Mouse (Mus musculus) myocyte (in vitro differentiated cells): Measurements from ENCODE around the gene Arhgef17. TPM values are rescaled to one million over a fixed set of nuclear protein-coding genes. Genes with fewer than 3 reads are reported as not detected.

Source experiments
- H3K27me3 ChIP-seq: one replicate; pipeline ENCODE4 v1.6.1; 2011; ENCODE audit not compliant: control insufficient read depth, insufficient read depth, insufficient read length
- H3K36me3 ChIP-seq: one replicate; pipeline ENCODE4 v1.6.1; 2011; ENCODE audit not compliant: control insufficient read depth, insufficient read depth
- H3K4me2 ChIP-seq: one replicate; pipeline ENCODE4 v1.6.1; 2011; ENCODE audit warnings: low read depth, control low read depth
- H3K4me3 ChIP-seq: one replicate; pipeline ENCODE4 v1.5.1; 2011; ENCODE audit warnings: mild to moderate bottlenecking, control low read depth, moderate library complexity
- H3K79me2 ChIP-seq: one replicate; pipeline ENCODE4 v1.6.1; 2011; ENCODE audit not compliant: control insufficient read depth, insufficient read depth
- H3ac ChIP-seq: one replicate; pipeline ENCODE4 v1.6.1; 2011; ENCODE audit not compliant: control insufficient read depth, insufficient read length
- CEBPB ChIP-seq: IDR thresholded peaks from 2 replicates; pipeline ENCODE4 v1.6.1; 2011; ENCODE audit warnings: mild to moderate bottlenecking, moderate library complexity; ENCODE audit not compliant: poor library complexity, insufficient read depth, severe bottlenecking
- E2F4 ChIP-seq: IDR thresholded peaks from one replicate; pipeline ENCODE4 v1.6.1; 2011; ENCODE audit warnings: mild to moderate bottlenecking, control low read depth, moderate library complexity; ENCODE audit not compliant: insufficient read depth
- MAX ChIP-seq: IDR thresholded peaks from one replicate; pipeline ENCODE4 v1.6.1; 2011; ENCODE audit warnings: low read depth, mild to moderate bottlenecking, control low read depth
- MYOD1 ChIP-seq, 3 experiments: IDR thresholded peaks; one replicate each; pipeline ENCODE4 v1.6.1; 2011; ENCODE audit warnings: control low read depth in 2 of 3, low read depth in 2 of 3, mild to moderate bottlenecking in 2 of 3, moderate library complexity in 1 of 3; ENCODE audit not compliant: insufficient read length in 2 of 3, control insufficient read depth in 1 of 3
- MYOG ChIP-seq, 3 experiments: IDR thresholded peaks; one replicate each; pipeline ENCODE4 v1.6.1; 2011; ENCODE audit warnings: control low read depth in 2 of 3, low read depth in 2 of 3, mild to moderate bottlenecking in 2 of 3; ENCODE audit not compliant: insufficient read length in 2 of 3, control insufficient read depth in 1 of 3, insufficient read depth in 1 of 3
- POLR2A ChIP-seq: IDR thresholded peaks from one replicate; pipeline ENCODE4 v1.6.1; 2011; ENCODE audit warnings: low read depth, mild to moderate bottlenecking, control low read depth, moderate library complexity; ENCODE audit not compliant: insufficient read length
- POLR2AphosphoS2 ChIP-seq: IDR thresholded peaks from one replicate; pipeline ENCODE4 v1.6.1; 2011; ENCODE audit warnings: low read depth, control low read depth; ENCODE audit not compliant: insufficient read length
- REST ChIP-seq: IDR thresholded peaks from one replicate; pipeline ENCODE4 v1.6.1; 2011; ENCODE audit warnings: mild to moderate bottlenecking, control low read depth, moderate library complexity; ENCODE audit not compliant: insufficient read depth, insufficient read length
- SRF ChIP-seq: IDR thresholded peaks from one replicate; pipeline ENCODE4 v1.6.1; 2011; ENCODE audit warnings: low read depth; ENCODE audit not compliant: control insufficient read depth, insufficient read length
- TCF12 ChIP-seq: IDR thresholded peaks from one replicate; pipeline ENCODE4 v1.6.1; 2011; ENCODE audit warnings: mild to moderate bottlenecking, control low read depth; ENCODE audit not compliant: poor library complexity, insufficient read depth, severe bottlenecking
- TCF3 ChIP-seq: IDR thresholded peaks from one replicate; pipeline ENCODE4 v1.6.1; 2011; ENCODE audit warnings: low read depth, control low read depth; ENCODE audit not compliant: insufficient read length
- USF1 ChIP-seq: IDR thresholded peaks from one replicate; pipeline ENCODE4 v1.6.1; 2011; ENCODE audit warnings: low read depth, mild to moderate bottlenecking, control low read depth, moderate library complexity
- polyA plus RNA-seq: library from polyadenylated mRNA; unstranded; fragments of >200 nt; fragmentation: generic; extraction: Trizol; gene quantifications from one replicate; pipeline ENCODE4 v1.2.1, GENCODE M21; 2012; ENCODE audit warnings: missing spikeins

Arhgef17 gene
- polyA plus RNA-seq, 1 experiment = 24.7 TPM

GRCm38 (mm10) chr7:100854861-100855260 is 77.0 kb downstream of the Arhgef17 start:
- Histone ChIP-seq H3ac (no peak overlapping the region), H3K27me3 (no peaks in the 10 kb centered on the region), H3K4me3 (no peak overlapping the region), H3K36me3 (no peaks in the 10 kb centered on the region), H3K79me2 (no peaks in the 10 kb centered on the region), H3K4me2 (no peak overlapping the region)
- TF ChIP-seq TCF3 (no peak), E2F4 (no peak), CEBPB (no peak), MYOD1 (IDR thresholded peaks at IDR 0.05; ENCODE audit: control insufficient read depth in 1 of 3, insufficient read length in 2 of 3, low read depth in 2 of 3) (no peak), MAX (no peak), POLR2AphosphoS2 (no peak), REST (no peak), SRF (no peak), POLR2A (no peak), MYOG (IDR thresholded peaks at IDR 0.05; ENCODE audit: control insufficient read depth in 1 of 3, insufficient read depth in 1 of 3, insufficient read length in 2 of 3, low read depth in 2 of 3) (no peak)

- TF ChIP-seq MAX (no peak), MYOG (IDR thresholded peaks at IDR 0.05; ENCODE audit: control insufficient read depth in 1 of 3, insufficient read depth in 1 of 3, insufficient read length in 2 of 3, low read depth in 2 of 3) (no peak), TCF3 (no peak), REST (no peak), TCF12 (no peak), USF1 (no peak), E2F4 (no peak), CEBPB (no peak)
- Histone ChIP-seq H3K4me2 (no peak overlapping the region), H3ac (no peak overlapping the region), H3K4me3 (no peak overlapping the region), H3K79me2 (no peaks in the 10 kb centered on the region), H3K36me3 (no peaks in the 10 kb centered on the region), H3K27me3 (no peaks in the 10 kb centered on the region)
These were observed 77.6 kb downstream of the Arhgef17 start for GRCm38 (mm10) chr7:100854137-100854814.

- Histone ChIP-seq H3ac (no peak overlapping the region), H3K79me2 (no peaks in the 10 kb centered on the region), H3K27me3 (no peaks in the 10 kb centered on the region), H3K36me3 (no peaks in the 10 kb centered on the region), H3K4me2 (no peak overlapping the region), H3K4me3 (no peak overlapping the region)
- TF ChIP-seq CEBPB (no peak), TCF3 (no peak), REST (no peak), POLR2AphosphoS2 (no peak), TCF12 (no peak), USF1 (no peak), POLR2A (no peak), MYOD1 (IDR thresholded peaks at IDR 0.05; ENCODE audit: control insufficient read depth in 1 of 3, insufficient read length in 2 of 3, low read depth in 2 of 3) (no peak), MYOG (IDR thresholded peaks at IDR 0.05; ENCODE audit: control insufficient read depth in 1 of 3, insufficient read depth in 1 of 3, insufficient read length in 2 of 3, low read depth in 2 of 3) (no peak), E2F4 (no peak), MAX (no peak), SRF (no peak)
These were observed 78.5 kb downstream of the Arhgef17 start for GRCm38 (mm10) chr7:100853396-100853795.

GRCm38 (mm10) chr7:100851481-100852356 is 80.2 kb downstream of the Arhgef17 start:
- Histone ChIP-seq H3K4me2 (no peak overlapping the region), H3K4me3 (no peak overlapping the region), H3ac (no peak overlapping the region), H3K79me2 (no peaks in the 10 kb centered on the region), H3K27me3 (no peaks in the 10 kb centered on the region), H3K36me3 (no peaks in the 10 kb centered on the region)
- TF ChIP-seq POLR2AphosphoS2 (no peak), TCF12 (no peak), SRF (no peak), TCF3 (no peak), MYOD1 (IDR thresholded peaks at IDR 0.05; ENCODE audit: control insufficient read depth in 1 of 3, insufficient read length in 2 of 3, low read depth in 2 of 3) (no peak), POLR2A (no peak), CEBPB (no peak), E2F4 (no peak), MAX (no peak), REST (no peak), MYOG (IDR thresholded peaks at IDR 0.05; ENCODE audit: control insufficient read depth in 1 of 3, insufficient read depth in 1 of 3, insufficient read length in 2 of 3, low read depth in 2 of 3) (no peak), USF1 (no peak)
